Mouse (Mus musculus) intestine, embryonic 14.5 days (tissue): ENCODE measurements around the gene Rap1gds1. TPM values are rescaled to one million over a fixed set of nuclear protein-coding genes. Genes with fewer than 3 reads are reported as not detected.

ENCODE experiments used
- ATAC-seq: fragments of 200-750 bp; cut with Nextera tagmentation; replicated peaks from 2 replicates; pipeline ENCODE4 v1.8.0; 2017; ENCODE audit warnings: low read depth, moderate number of reproducible peaks, moderate TSS enrichment, moderate library complexity; ENCODE audit not compliant: low FRiP score, low TSS enrichment
- DNase-seq: peaks from one replicate; pipeline ENCODE4 v3.0.0-alpha.2; 2018; ENCODE audit warnings: low spot score
- H3K27ac ChIP-seq: fragments of 300-500 bp; sonication (generic); 2 replicates; pipeline ENCODE4 v1.5.1; 2014; ENCODE audit warnings: low read depth, mild to moderate bottlenecking, control low read depth
- H3K27me3 ChIP-seq: fragments of 300-500 bp; sonication (generic); replicated peaks from 2 replicates; pipeline ENCODE4 v1.6.1; 2014; ENCODE audit warnings: low read length, control low read depth; ENCODE audit not compliant: control insufficient read depth, insufficient read depth
- H3K36me3 ChIP-seq: fragments of 300-500 bp; sonication (generic); 2 replicates; pipeline ENCODE4 v1.6.1; 2014; ENCODE audit warnings: low read length, control low read depth; ENCODE audit not compliant: control insufficient read depth, insufficient read depth
- H3K4me1 ChIP-seq: fragments of 300-500 bp; sonication (generic); replicated peaks from 2 replicates; pipeline ENCODE4 v1.6.1; 2014; ENCODE audit warnings: low read length, control low read depth, mixed read lengths; ENCODE audit not compliant: control insufficient read depth, insufficient read depth
- H3K4me2 ChIP-seq: fragments of 300-500 bp; sonication (generic); 2 replicates; pipeline ENCODE4 v1.6.1; 2014; ENCODE audit warnings: low read length
- H3K4me3 ChIP-seq: fragments of 300-500 bp; sonication (generic); 2 replicates; pipeline ENCODE4 v1.5.1; 2014; ENCODE audit warnings: low read depth, low read length, control low read depth, mixed read lengths
- H3K9ac ChIP-seq: fragments of 300-500 bp; sonication (generic); 2 replicates; pipeline ENCODE4 v1.6.1; 2014; ENCODE audit warnings: mild to moderate bottlenecking, low read length
- H3K9me3 ChIP-seq: fragments of 300-500 bp; sonication (generic); 2 replicates; pipeline ENCODE4 v1.6.1; 2016; ENCODE audit warnings: low read length, control low read depth; ENCODE audit not compliant: control insufficient read depth
- WGBS: fragments of 180-500 bp; shearing (Covaris S2); extraction: QIAGEN DNeasy Blood & Tissue Kit; methylation state at CpG from one replicate; pipeline ENCODE4 v1.1.7; 2014; 5-methylcytosine and 5-hydroxymethylcytosine counted together
- polyA plus RNA-seq: library from polyadenylated mRNA; unstranded; fragments of >200 nt; fragmentation: Nextera tagmentation; extraction: Ambion mirVana; gene quantifications from 2 replicates; pipeline ENCODE4 v1.2.1, GENCODE M21; 2014

Gene Rap1gds1
- polyA plus RNA-seq, 1 experiment from 2014 or later, result 61.4 TPM

- Histone ChIP-seq H3K9me3 (no peaks in the 10 kb centered on the region), H3K36me3 (no peaks in the 10 kb centered on the region), H3K27me3 (no peaks in the 10 kb centered on the region), H3K4me3 (peak overlapping the region; percentile 87), H3K9ac (peak overlapping the region; percentile 85), H3K4me2 (peak overlapping the region; percentile 81), H3K4me1 (peaks cover 15% of the 10 kb centered on the region), H3K27ac (peak overlapping the region; percentile 85)
- ATAC-seq, result peak; percentile 97
- DNase-seq, result peak; percentile 95
- under 1% methylated on average over 53 of the region's 72 CpGs for WGBS
Measured at GRCm38 (mm10) chr3:139075333-139076058, 495 bp upstream of the Rap1gds1 start.

- Histone ChIP-seq H3K36me3 (no peaks in the 10 kb centered on the region), H3K27me3 (no peaks in the 10 kb centered on the region), H3K4me2 (peak overlapping the region; percentile 73), H3K27ac (peak overlapping the region; percentile 98), H3K4me3 (peak overlapping the region; percentile 87), H3K9ac (peak overlapping the region; percentile 91), H3K4me1 (peaks cover 19% of the 10 kb centered on the region), H3K9me3 (no peaks in the 10 kb centered on the region)
- no peak for ATAC-seq
- 5% methylated on average over 12 of the region's 12 CpGs for WGBS
- peak; percentile 54 for DNase-seq
Measured at GRCm38 (mm10) chr3:139073801-139074483, 1.1 kb downstream of the Rap1gds1 start.

- DNase-seq (no peak), ATAC-seq (no peak)
- Histone ChIP-seq H3K4me2 (no peak overlapping the region), H3K27me3 (no peaks in the 10 kb centered on the region), H3K27ac (no peak overlapping the region), H3K4me1 (peaks cover 13% of the 10 kb centered on the region; the same call in 1 of the 2 replicates), H3K4me3 (no peak overlapping the region), H3K9me3 (no peaks in the 10 kb centered on the region), H3K36me3 (no peaks in the 10 kb centered on the region), H3K9ac (no peak overlapping the region)
- WGBS, result 31% methylated on average over 4 of the region's 4 CpGs
Measured at GRCm38 (mm10) chr3:139069539-139069938, 5.5 kb downstream of the Rap1gds1 start.

GRCm38 (mm10) chr3:139064076-139064475, 10.9 kb downstream of the Rap1gds1 start:
- H3K27ac ChIP-seq, result no peak overlapping the region
- 94% methylated on average over 9 of the region's 9 CpGs for whole genome bisulfite sequencing
- no peak for ATAC-seq

GRCm38 (mm10) chr3:139062088-139062487, 12.9 kb downstream of the Rap1gds1 start:
- WGBS, result 87% methylated on average over 3 of the region's 3 CpGs

More at GRCm38 (mm10) chr3:139064076-139064475, 10.9 kb downstream of the Rap1gds1 start:
- no peak overlapping the region for H3K9ac ChIP-seq
- H3K9me3 ChIP-seq, result no peaks in the 10 kb centered on the region
- no peak overlapping the region for H3K4me2 ChIP-seq
- no peak for DNase-seq
- no peak overlapping the region for H3K4me3 ChIP-seq
- no peaks in the 10 kb centered on the region for H3K27me3 ChIP-seq
- H3K36me3 ChIP-seq, result no peaks in the 10 kb centered on the region
- no peaks in the 10 kb centered on the region for H3K4me1 ChIP-seq

GRCm38 (mm10) chr3:139048701-139049622, 26.0 kb downstream of the Rap1gds1 start:
- Histone ChIP-seq H3K9ac (no peak overlapping the region), H3K27ac (no peak overlapping the region), H3K4me1 (0 out of 2 replicates have a peak, but pooled peaks cover 2% of the 10 kb centered on the region), H3K4me3 (no peak overlapping the region), H3K36me3 (peaks cover 20% of the 10 kb centered on the region), H3K9me3 (no peaks in the 10 kb centered on the region), H3K27me3 (no peaks in the 10 kb centered on the region), H3K4me2 (no peak overlapping the region)
- 87% methylated on average over 12 of the region's 12 CpGs for WGBS
- ATAC-seq (no peak), DNase-seq (no peak)

More at GRCm38 (mm10) chr3:139062088-139062487, 12.9 kb downstream of the Rap1gds1 start:
- Histone ChIP-seq H3K4me1 (no peaks in the 10 kb centered on the region), H3K9me3 (no peaks in the 10 kb centered on the region), H3K36me3 (no peaks in the 10 kb centered on the region), H3K4me3 (no peak overlapping the region), H3K9ac (no peak overlapping the region), H3K4me2 (no peak overlapping the region), H3K27me3 (no peaks in the 10 kb centered on the region), H3K27ac (no peak overlapping the region)
- no peak for DNase-seq
- no peak for ATAC-seq

- 84% methylated on average over 3 of the region's 3 CpGs for WGBS
- DNase-seq, result no peak
Measured at GRCm38 (mm10) chr3:139042433-139042854, 32.6 kb downstream of the Rap1gds1 start.

GRCm38 (mm10) chr3:139041921-139042320, 33.1 kb downstream of the Rap1gds1 start:
- ATAC-seq, result no peak
- WGBS, result 93% methylated on average over 4 of the region's 4 CpGs
- Histone ChIP-seq H3K9ac (no peak overlapping the region), H3K36me3 (no peaks in the 10 kb centered on the region; the same call in 1 of the 2 replicates), H3K27me3 (no peaks in the 10 kb centered on the region), H3K4me2 (no peak overlapping the region), H3K4me3 (no peak overlapping the region), H3K27ac (no peak overlapping the region), H3K4me1 (no peaks in the 10 kb centered on the region), H3K9me3 (no peaks in the 10 kb centered on the region)
- no peak for DNase-seq

More at GRCm38 (mm10) chr3:139042433-139042854, 32.6 kb downstream of the Rap1gds1 start:
- Histone ChIP-seq H3K9me3 (no peaks in the 10 kb centered on the region), H3K36me3 (no peaks in the 10 kb centered on the region; the same call in 1 of the 2 replicates), H3K9ac (no peak overlapping the region), H3K4me2 (no peak overlapping the region), H3K4me3 (no peak overlapping the region), H3K27me3 (no peaks in the 10 kb centered on the region), H3K4me1 (no peaks in the 10 kb centered on the region), H3K27ac (no peak overlapping the region)
- no peak for ATAC-seq
